Mouse (Mus musculus): Measurements from ENCODE around the gene Hic1.

DNA sequence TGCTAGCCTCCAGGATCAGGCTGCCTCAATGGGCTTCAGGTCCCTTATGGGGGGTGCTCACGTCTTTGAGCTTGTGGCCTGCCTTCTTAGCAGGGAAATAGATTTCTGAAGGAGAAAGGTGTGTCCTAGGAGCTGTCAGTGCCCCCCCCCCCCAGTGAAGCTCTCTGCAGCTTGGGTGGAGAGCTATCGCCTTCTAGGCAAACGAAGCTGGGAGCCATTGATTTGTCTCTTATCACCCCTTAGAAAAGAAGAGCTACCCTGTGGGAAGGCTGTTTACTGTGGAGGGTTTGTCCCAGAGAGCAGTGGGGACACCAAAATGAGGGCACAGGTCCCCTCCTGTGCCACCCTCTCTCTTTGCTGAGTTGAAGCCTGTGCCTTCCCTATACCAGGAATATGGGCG, 40.8 kb upstream of the Hic1 start:
- TF ChIP-seq CTCF (IDR thresholded peaks at IDR 0.05) (no peak), EP300 (IDR thresholded peaks at IDR 0.05) (no peak)
